Mouse (Mus musculus): ENCODE results near the gene Olfr1188.
"Not testable (repeated sequence)": the region's sequence is repeated elsewhere in the genome, so short reads cannot be mapped to it uniquely, and the experiment has no call there.

Olfr1188 gene

DNA sequence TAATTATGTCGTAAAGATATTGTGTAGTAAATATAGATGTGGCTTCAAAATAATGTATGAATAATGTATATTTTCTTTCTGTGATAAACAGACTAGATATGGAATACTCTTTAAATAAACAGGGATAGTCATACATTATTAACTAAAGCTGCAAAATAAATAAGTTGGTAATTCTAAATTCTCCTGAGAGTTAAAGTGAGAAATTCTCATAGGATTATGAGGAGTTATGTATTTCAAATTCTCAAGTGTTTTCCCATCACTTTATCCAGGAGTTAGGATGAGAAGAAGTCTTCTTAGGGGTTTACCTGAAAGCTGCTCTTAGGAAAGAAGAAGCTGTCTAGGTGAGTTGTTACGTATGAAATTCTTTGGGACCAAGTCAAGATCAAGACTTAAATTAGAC lies at the start of gene Olfr1188:
Gene Olfr1188, plus strand, starts transcription at position 301 of the 400 bp plus-strand sequence.
- no peak for DNase-seq

DNA sequence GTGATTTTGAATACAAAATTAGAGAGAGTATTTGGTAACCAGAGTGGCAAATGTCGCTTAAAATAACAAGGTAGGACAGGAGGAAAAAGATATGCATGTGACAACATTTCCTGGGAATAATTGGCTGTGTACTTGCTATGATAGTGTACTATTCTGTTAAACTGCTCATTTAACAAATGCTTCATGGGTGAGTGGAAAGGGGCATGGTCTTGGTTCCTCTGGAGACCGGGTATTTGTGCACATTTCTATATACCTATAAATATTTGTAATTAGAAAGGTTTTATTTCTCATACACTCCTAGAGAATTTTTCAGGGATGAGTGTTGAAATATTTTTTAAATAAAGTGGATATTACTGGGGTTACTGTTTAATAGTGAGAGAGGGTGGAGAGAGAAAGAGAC lies 38.5 kb upstream of the Olfr1188 start, which contains the start of gene Olfr1186:
Gene Olfr1186, plus strand, starts transcription at position 301 of the 400 bp plus-strand sequence.
- no peak for DNase-seq

DNA sequence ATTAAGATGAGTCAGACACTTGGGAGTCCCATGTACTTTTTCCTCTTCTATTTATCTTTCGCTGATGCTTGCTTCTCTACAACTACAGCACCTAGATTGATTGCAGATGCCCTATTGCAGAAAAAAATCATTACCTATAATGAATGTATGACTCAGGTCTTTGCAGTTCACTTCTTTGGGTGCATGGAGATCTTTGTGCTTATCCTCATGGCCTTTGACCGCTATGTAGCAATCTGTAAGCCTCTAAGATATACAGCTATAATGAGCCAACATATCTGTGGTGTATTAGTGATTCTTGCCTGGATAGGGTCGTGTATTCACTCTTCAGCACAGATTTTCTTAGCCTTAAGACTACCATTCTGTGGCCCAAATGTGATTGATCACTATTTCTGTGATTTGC lies 31.0 kb upstream of the Olfr1188 start:
- DNase-seq: no peak

DNA sequence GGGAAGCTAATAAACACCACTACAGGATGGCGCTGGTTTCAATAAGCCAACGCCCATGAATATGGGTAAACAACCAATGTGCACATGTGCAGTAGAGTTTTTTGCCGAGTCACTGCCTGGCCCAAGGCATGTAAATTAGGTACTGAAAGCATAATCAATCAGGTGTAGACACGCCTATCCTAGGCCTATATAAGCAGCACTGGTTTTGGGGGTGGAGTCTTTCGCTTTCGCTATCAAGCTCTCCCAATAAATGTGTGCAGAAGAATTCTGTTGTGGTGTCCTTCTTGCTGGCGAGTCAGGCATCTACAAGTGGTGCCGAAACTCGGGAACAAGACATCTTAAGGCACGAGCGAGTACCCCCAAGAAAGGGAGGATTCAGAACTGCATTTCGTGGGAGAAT lies 16.0 kb downstream of the Olfr1188 start:
- DNase-seq: not testable (repeated sequence)

DNA sequence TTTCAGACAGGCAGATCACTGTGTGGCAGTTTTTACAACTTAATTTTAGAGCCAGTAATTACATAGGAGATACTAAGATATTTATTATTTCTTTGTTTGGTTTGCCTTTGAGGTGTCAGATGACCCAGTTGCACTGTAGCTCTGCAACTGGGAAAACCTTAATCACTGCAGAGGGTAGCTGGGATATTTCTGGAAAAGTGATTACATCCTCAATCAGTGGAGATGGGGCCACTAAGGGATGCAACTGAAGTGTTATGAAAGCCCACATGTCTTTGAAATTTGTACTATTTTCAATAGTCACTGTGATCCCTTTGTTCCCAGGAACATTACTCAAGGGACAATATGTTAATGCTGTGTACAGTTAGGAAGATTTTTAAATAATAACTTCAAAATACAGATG lies 29.4 kb downstream of the Olfr1188 start, which contains the start of gene Olfr1189:
Gene Olfr1189, plus strand, starts transcription at position 301 of the 400 bp plus-strand sequence.
- DNase-seq: no peak

Measured in B cell, adult 2 months (primary cell).